Mouse (Mus musculus) ES-Bruce4 (cell line): ENCODE data around the gene St3gal3.

Experiments used
- CTCF ChIP-seq: IDR thresholded peaks from one replicate; pipeline ENCODE4 v1.8.1; 2011; ENCODE audit warnings: low read depth, low read length
- POLR2A ChIP-seq: IDR thresholded peaks from one replicate; pipeline ENCODE4 v1.8.1; 2011; ENCODE audit warnings: low read length; ENCODE audit not compliant: insufficient read depth

GRCm38 (mm10) chr4:118059816-118060475 lies 74.8 kb downstream of the St3gal3 start:
- TF ChIP-seq POLR2A (no peak), CTCF (no peak)
